Mouse (Mus musculus) T-helper 1 cell (primary cell): ENCODE measurements around the gene Bmyc.
"Not testable (repeated sequence)": the region's sequence is repeated elsewhere in the genome, so short reads cannot be mapped to it uniquely, and the experiment has no call there.

ENCODE experiments used
- in situ Hi-C: fragments of 300-600 bp; cut with MboI, MseI; formaldehyde crosslinking; loops from one replicate; pipeline ENCODE4 v1.15.1; 2025; ENCODE audit warnings: high pct_unique_total_duplicates

Gene Bmyc

DNA sequence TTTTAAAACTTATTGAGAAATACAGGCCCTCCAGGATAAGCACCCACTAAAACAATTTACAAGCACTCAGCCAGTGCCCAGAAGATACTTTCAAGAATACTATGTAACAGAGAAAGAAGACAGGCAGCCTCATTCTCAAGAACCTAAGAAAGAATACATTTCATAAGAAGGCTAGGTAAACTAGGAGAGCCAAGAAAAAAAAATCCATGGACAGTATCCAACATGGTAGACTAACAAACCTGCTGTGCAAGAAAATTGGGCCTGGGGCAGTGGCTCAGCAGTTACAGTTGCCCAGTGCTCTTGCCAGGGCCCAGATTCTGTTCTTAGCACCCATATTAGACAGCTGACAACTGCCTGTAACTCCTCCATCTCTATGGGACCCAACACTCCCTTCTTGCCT is 10.7 kb downstream of the Bmyc start:
- in situ Hi-C loops = loop anchor here (5.0 kb wide), 1 partner anchor 35 kb away; no protein-coding TSS in a partner anchor

DNA sequence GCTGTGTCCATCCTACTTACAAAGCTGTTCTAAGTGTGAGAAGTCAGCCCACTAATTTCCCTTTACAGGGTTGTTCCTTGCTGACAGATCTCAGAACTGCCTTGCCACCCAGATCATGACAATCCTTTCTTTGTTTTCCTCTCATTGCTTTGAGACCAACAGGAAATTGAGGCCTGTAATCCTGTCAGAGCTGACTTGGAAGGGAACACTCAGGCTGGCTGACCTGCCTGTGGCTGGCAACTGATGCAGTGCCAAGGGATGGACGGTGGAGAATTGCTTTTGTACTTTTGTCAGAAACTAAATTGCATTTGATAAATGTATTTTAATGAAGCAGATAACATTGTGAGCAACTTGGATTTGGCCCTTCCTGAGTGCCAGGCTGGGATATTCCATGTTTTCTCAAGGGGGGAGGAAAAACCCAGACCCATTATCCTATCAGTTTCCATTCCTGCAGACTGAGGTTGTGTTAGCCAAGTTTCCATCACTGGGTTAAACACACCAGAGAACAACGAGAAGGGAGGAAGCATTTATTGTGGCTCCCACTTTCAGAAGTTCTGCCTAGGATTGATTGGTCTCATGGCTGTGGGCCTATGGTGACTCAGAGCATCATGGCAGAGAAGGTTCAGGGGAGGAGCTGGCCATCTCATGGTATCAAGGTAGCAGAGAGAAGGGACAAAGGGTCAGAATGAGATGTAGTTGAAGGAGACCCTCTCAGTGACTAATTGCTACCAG is 26.8 kb downstream of the Bmyc start:
- in situ Hi-C loops = no loop called here

DNA sequence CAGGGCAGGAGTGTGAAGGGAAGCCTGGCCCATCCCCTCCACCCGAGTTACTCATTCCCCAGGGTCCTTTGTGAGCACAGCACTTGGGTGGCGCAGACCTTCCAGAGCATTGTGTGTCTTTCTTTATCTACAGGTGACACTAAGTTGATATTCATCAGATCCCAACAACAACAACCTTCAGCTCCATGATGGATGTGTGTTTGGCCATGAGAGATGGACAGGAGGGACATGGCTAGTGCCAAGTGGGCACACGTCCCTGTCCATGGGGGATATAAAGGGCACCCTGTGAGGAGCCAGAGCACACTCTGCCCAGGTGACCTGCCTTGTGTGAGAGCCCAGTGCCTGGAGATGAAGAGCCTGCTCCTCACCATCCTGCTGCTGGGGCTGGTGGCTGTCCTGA is 30.2 kb downstream of the Bmyc start, which contains the start of gene Obp2b:
Gene Obp2b (plus strand): TSS at position 301 of the 400 bp plus-strand sequence.
- in situ Hi-C loops = not testable (repeated sequence)

DNA sequence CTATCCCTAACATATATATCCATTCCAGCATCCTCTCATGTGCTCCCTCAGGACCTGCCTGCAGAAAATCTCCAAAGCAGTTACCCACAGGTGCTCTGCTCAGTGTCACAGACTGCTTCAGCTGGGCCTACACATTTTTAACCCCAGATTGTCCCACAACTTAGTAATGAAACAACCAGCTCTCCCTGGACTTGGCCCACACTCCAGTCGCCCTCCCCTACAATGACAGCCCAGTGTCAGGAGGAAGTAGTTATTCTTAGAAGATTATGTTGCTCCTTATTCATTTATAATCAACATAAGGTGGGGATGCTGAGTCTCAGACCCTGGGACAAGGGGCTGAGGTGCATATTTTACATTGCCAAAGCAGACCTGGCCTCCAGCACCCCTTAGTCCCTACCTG is 35.1 kb downstream of the Bmyc start:
- in situ Hi-C loops = no loop called here

DNA sequence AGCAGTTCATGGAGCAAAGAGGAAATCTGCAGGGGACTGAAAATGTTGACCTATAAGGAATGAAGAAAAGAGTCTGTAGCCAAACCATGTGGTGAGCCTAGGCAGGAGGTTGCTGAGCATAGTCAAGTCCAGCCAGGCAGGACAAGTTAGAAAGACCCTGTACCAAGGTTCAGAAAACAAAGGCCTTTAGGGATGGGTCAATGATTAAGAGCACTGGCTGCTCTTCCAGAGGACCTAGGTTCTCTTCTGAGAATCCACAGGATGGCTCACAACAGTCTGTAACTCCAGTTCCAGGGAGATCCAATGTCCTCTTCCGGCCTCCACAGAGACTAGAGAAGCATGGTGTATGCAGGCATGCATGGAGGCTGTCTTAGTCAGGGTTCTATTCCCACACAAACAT is 47.7 kb downstream of the Bmyc start:
- in situ Hi-C loops = loop anchor here (5.0 kb wide), 1 partner anchor 37 kb away; no protein-coding TSS in a partner anchor
